Mouse (Mus musculus) kidney, adult 8-10 months (tissue): ENCODE data around the gene Maml2.

Experiments used
- DNase-seq, 2 experiments: peaks; one replicate each; pipeline ENCODE4 v3.0.0; 2022

The Maml2 gene

GRCm38 (mm10) chr9:13297668-13298512 lies at the start of gene Maml2:
Maml2 (plus strand) TSS chr9:13297957.
- peak; percentile 47 to 55 for DNase-seq

- DNase-seq: no peak
Measured at GRCm38 (mm10) chr9:13248104-13248503, 49.7 kb upstream of the Maml2 start.

GRCm38 (mm10) chr9:13251251-13251650 lies 46.5 kb upstream of the Maml2 start:
- DNase-seq: no peak

GRCm38 (mm10) chr9:13256726-13257125 lies 41.0 kb upstream of the Maml2 start:
- no peak for DNase-seq

- DNase-seq: no peak
Measured at GRCm38 (mm10) chr9:13258173-13258572, 39.6 kb upstream of the Maml2 start.

- no peak for DNase-seq
Measured at GRCm38 (mm10) chr9:13260980-13261379, 36.8 kb upstream of the Maml2 start.

GRCm38 (mm10) chr9:13273219-13273618 lies 24.5 kb upstream of the Maml2 start:
- no peak for DNase-seq

- DNase-seq: no peak
Measured at GRCm38 (mm10) chr9:13287482-13287881, 10.3 kb upstream of the Maml2 start.

- peak; percentile 82 to 87 for DNase-seq
Measured at GRCm38 (mm10) chr9:13296274-13297121, 1.3 kb upstream of the Maml2 start.

GRCm38 (mm10) chr9:13297122-13297667 lies 562 bp upstream of the Maml2 start:
- no peak for DNase-seq

GRCm38 (mm10) chr9:13298513-13298878 lies 739 bp downstream of the Maml2 start:
- no peak for DNase-seq

GRCm38 (mm10) chr9:13299190-13299589 lies 1.4 kb downstream of the Maml2 start:
- no peak for DNase-seq

- DNase-seq: no peak
Measured at GRCm38 (mm10) chr9:13300041-13300441, 2.3 kb downstream of the Maml2 start.

- DNase-seq: no peak
Measured at GRCm38 (mm10) chr9:13300891-13301782, 3.4 kb downstream of the Maml2 start.

- DNase-seq: no peak
Measured at GRCm38 (mm10) chr9:13302183-13302825, 4.5 kb downstream of the Maml2 start.

GRCm38 (mm10) chr9:13303099-13303771 lies 5.5 kb downstream of the Maml2 start:
- no peak for DNase-seq

GRCm38 (mm10) chr9:13303976-13304375 lies 6.2 kb downstream of the Maml2 start:
- DNase-seq: peak; percentile 31 to 36

- DNase-seq: no peak
Measured at GRCm38 (mm10) chr9:13306471-13306870, 8.7 kb downstream of the Maml2 start.

GRCm38 (mm10) chr9:13307226-13307625 lies 9.5 kb downstream of the Maml2 start:
- DNase-seq: no peak

GRCm38 (mm10) chr9:13308718-13309117 lies 11.0 kb downstream of the Maml2 start:
- no peak for DNase-seq

GRCm38 (mm10) chr9:13309807-13310206 lies 12.1 kb downstream of the Maml2 start:
- no peak for DNase-seq
